ENCODE assay signal across 8 mouse cellular contexts in genomic region chr4:145025409-145025762, GRCm38 (mm10).
DNase-seq lines count a peak whose midpoint lies in the region; ATAC-seq and TF ChIP-seq lines count a peak whose summit lies in the region.

No protein-coding gene starts in this region.

- H3K9ac ChIP-seq in heart, embryonic 15.5 days = no peak overlapping the region
- no peak overlapping the region for H3K9ac ChIP-seq in liver, postnatal 0 days (replicated peaks)

- no peaks in the 10 kb centered on the region for H3K27me3 ChIP-seq in heart, embryonic 15.5 days
- no peaks in the 10 kb centered on the region for H3K27me3 ChIP-seq in liver, postnatal 0 days (ENCODE audit: insufficient read depth, low read length)

- ATAC-seq in heart, embryonic 15.5 days (replicated peaks; ENCODE audit: insufficient number of reproducible peaks, insufficient read depth, low FRiP score, low read depth) = no peak
- no peak for ATAC-seq in liver, postnatal 0 days

- no peak for TF ChIP-seq CTCF in liver, postnatal 0 days (IDR thresholded peaks at IDR 0.05; ENCODE audit: low read depth)

- WGBS in heart, embryonic 15.5 days = 38% methylated on average over 7 of the region's 7 CpGs
- 50% methylated on average over 7 of the region's 7 CpGs for WGBS in liver, postnatal 0 days (ENCODE audit: insufficient replicate concordance)

- no peak overlapping the region for H3K4me3 ChIP-seq in heart, embryonic 15.5 days
- no peak overlapping the region for H3K4me3 ChIP-seq in liver, postnatal 0 days (ENCODE audit: low read depth, low read length)

- no peak for TF ChIP-seq EP300 in liver, postnatal 0 days (IDR thresholded peaks at IDR 0.05; ENCODE audit: low read depth)

- H3K36me3 ChIP-seq in heart, embryonic 15.5 days = no peaks in the 10 kb centered on the region
- no peaks in the 10 kb centered on the region for H3K36me3 ChIP-seq in liver, postnatal 0 days (replicated peaks; ENCODE audit: insufficient read depth, low read length)

- peak; percentile 21 to 23 for DNase-seq in frontal cortex, postnatal 36 days (ENCODE audit: low spot score in 2 of 2)
- no peak for DNase-seq in frontal cortex, postnatal 14 days (ENCODE audit: low spot score in 2 of 2)
- peak; percentile 61 for DNase-seq in right cerebral cortex, postnatal 10 days (ENCODE audit: low spot score in 2 of 2)
- no peak for DNase-seq in right cerebral cortex, postnatal 4 days
- no peak for DNase-seq in liver, postnatal 0 days
- no peak for DNase-seq in thymus, postnatal 0 days (ENCODE audit: low spot score)
- DNase-seq in yolk sac, embryonic 10.5 days (ENCODE audit: low spot score) = no peak

- H3K4me2 ChIP-seq in heart, embryonic 15.5 days = no peak overlapping the region
- H3K4me2 ChIP-seq in liver, postnatal 0 days (ENCODE audit: low read depth, low read length) = no peak overlapping the region

- peaks cover 44% of the 10 kb centered on the region for H3K4me1 ChIP-seq in heart, embryonic 15.5 days (replicated peaks)
- peaks cover 44% of the 10 kb centered on the region for H3K4me1 ChIP-seq in liver, postnatal 0 days (ENCODE audit: insufficient read depth)

- peak overlapping the region; percentile 65 for H3K27ac ChIP-seq in heart, embryonic 15.5 days
- H3K27ac ChIP-seq in liver, postnatal 0 days (ENCODE audit: low read depth) = peak overlapping the region; percentile 41; the same call in 1 of the 2 replicates

- no peaks in the 10 kb centered on the region for H3K9me3 ChIP-seq in heart, embryonic 15.5 days (replicated peaks)
- no peaks in the 10 kb centered on the region for H3K9me3 ChIP-seq in liver, postnatal 0 days (ENCODE audit: low read length)

Comparison
In these comparisons a context has a peak if more than half of its experiments do, and no peak if none do; other contexts are left out.
1. DNase-seq: peak in frontal cortex, postnatal 36 days (2 of 2) and right cerebral cortex, postnatal 10 days (2 of 2); none in frontal cortex, postnatal 14 days (0 of 2), right cerebral cortex, postnatal 4 days (single experiment), liver, postnatal 0 days (single experiment), thymus, postnatal 0 days (single experiment) and yolk sac, embryonic 10.5 days (single experiment).